Mouse (Mus musculus): ENCODE data around the gene Paqr5.

Gene Paqr5

GRCm38 (mm10) chr9:61986055-61986454, 40.6 kb downstream of the Paqr5 start:
- Histone ChIP-seq H3K27me3 (ENCODE audit: control insufficient read depth, insufficient read depth, low read length, poor library complexity, severe bottlenecking) (no peaks in the 10 kb centered on the region), H3K36me3 (ENCODE audit: control insufficient read depth, insufficient read depth, low read length, poor library complexity, severe bottlenecking) (no peaks in the 10 kb centered on the region)
- peak; percentile 39 for DNase-seq (ENCODE audit: low read depth, low spot score)

GRCm38 (mm10) chr9:61985183-61985863, 41.3 kb downstream of the Paqr5 start:
- H3K27me3 ChIP-seq (ENCODE audit: control insufficient read depth, insufficient read depth, low read length, poor library complexity, severe bottlenecking), result no peaks in the 10 kb centered on the region
- peak; percentile 79 for DNase-seq (ENCODE audit: low read depth, low spot score)
- no peaks in the 10 kb centered on the region for H3K36me3 ChIP-seq (ENCODE audit: control insufficient read depth, insufficient read depth, low read length, poor library complexity, severe bottlenecking)

- DNase-seq (ENCODE audit: low read depth, low spot score), result peak; percentile 83
- Histone ChIP-seq H3K36me3 (ENCODE audit: control insufficient read depth, insufficient read depth, low read length, poor library complexity, severe bottlenecking) (no peaks in the 10 kb centered on the region), H3K27me3 (ENCODE audit: control insufficient read depth, insufficient read depth, low read length, poor library complexity, severe bottlenecking) (no peaks in the 10 kb centered on the region)
Measured at GRCm38 (mm10) chr9:61982940-61983620, 43.6 kb downstream of the Paqr5 start.

- no peaks in the 10 kb centered on the region for H3K36me3 ChIP-seq (ENCODE audit: control insufficient read depth, insufficient read depth, low read length, poor library complexity, severe bottlenecking)
- H3K27me3 ChIP-seq (ENCODE audit: control insufficient read depth, insufficient read depth, low read length, poor library complexity, severe bottlenecking), result no peaks in the 10 kb centered on the region
- DNase-seq (ENCODE audit: low read depth, low spot score), result no peak
Measured at GRCm38 (mm10) chr9:61981876-61982275, 44.8 kb downstream of the Paqr5 start.

GRCm38 (mm10) chr9:61979983-61980382, 46.7 kb downstream of the Paqr5 start:
- Histone ChIP-seq H3K27me3 (ENCODE audit: control insufficient read depth, insufficient read depth, low read length, poor library complexity, severe bottlenecking) (no peaks in the 10 kb centered on the region), H3K36me3 (ENCODE audit: control insufficient read depth, insufficient read depth, low read length, poor library complexity, severe bottlenecking) (no peaks in the 10 kb centered on the region)
- DNase-seq (ENCODE audit: low read depth, low spot score), result peak; percentile 30

GRCm38 (mm10) chr9:61977258-61977945, 49.3 kb downstream of the Paqr5 start:
- DNase-seq (ENCODE audit: low read depth, low spot score), result peak; percentile 38
- no peaks in the 10 kb centered on the region for H3K36me3 ChIP-seq (ENCODE audit: control insufficient read depth, insufficient read depth, low read length, poor library complexity, severe bottlenecking)

GRCm38 (mm10) chr9:61972031-61972430, 54.6 kb downstream of the Paqr5 start:
- DNase-seq (ENCODE audit: low read depth, low spot score), result no peak
- Histone ChIP-seq H3K27me3 (ENCODE audit: control insufficient read depth, insufficient read depth, low read length, poor library complexity, severe bottlenecking) (no peaks in the 10 kb centered on the region; the same call in 1 of the 2 replicates), H3K36me3 (ENCODE audit: control insufficient read depth, insufficient read depth, low read length, poor library complexity, severe bottlenecking) (no peaks in the 10 kb centered on the region)

More at GRCm38 (mm10) chr9:61977258-61977945, 49.3 kb downstream of the Paqr5 start:
- H3K27me3 ChIP-seq (ENCODE audit: control insufficient read depth, insufficient read depth, low read length, poor library complexity, severe bottlenecking), result no peaks in the 10 kb centered on the region; the same call in 1 of the 2 replicates

GRCm38 (mm10) chr9:61971045-61971444, 55.6 kb downstream of the Paqr5 start:
- Histone ChIP-seq H3K36me3 (ENCODE audit: control insufficient read depth, insufficient read depth, low read length, poor library complexity, severe bottlenecking) (no peaks in the 10 kb centered on the region), H3K27me3 (ENCODE audit: control insufficient read depth, insufficient read depth, low read length, poor library complexity, severe bottlenecking) (no peaks in the 10 kb centered on the region; the same call in 1 of the 2 replicates)
- DNase-seq (ENCODE audit: low read depth, low spot score), result no peak

GRCm38 (mm10) chr9:61967357-61967756, 59.3 kb downstream of the Paqr5 start:
- Histone ChIP-seq H3K27me3 (ENCODE audit: control insufficient read depth, insufficient read depth, low read length, poor library complexity, severe bottlenecking) (no peaks in the 10 kb centered on the region), H3K36me3 (ENCODE audit: control insufficient read depth, insufficient read depth, low read length, poor library complexity, severe bottlenecking) (no peaks in the 10 kb centered on the region)
- peak; percentile 22 for DNase-seq (ENCODE audit: low read depth, low spot score)

GRCm38 (mm10) chr9:61965987-61966386, 60.7 kb downstream of the Paqr5 start:
- DNase-seq (ENCODE audit: low read depth, low spot score), result no peak
- no peaks in the 10 kb centered on the region for H3K36me3 ChIP-seq (ENCODE audit: control insufficient read depth, insufficient read depth, low read length, poor library complexity, severe bottlenecking)

GRCm38 (mm10) chr9:61965411-61965930, 61.2 kb downstream of the Paqr5 start:
- DNase-seq (ENCODE audit: low read depth, low spot score), result peak; percentile 86
- H3K27me3 ChIP-seq (ENCODE audit: control insufficient read depth, insufficient read depth, low read length, poor library complexity, severe bottlenecking), result no peaks in the 10 kb centered on the region
- no peaks in the 10 kb centered on the region for H3K36me3 ChIP-seq (ENCODE audit: control insufficient read depth, insufficient read depth, low read length, poor library complexity, severe bottlenecking)

More at GRCm38 (mm10) chr9:61965987-61966386, 60.7 kb downstream of the Paqr5 start:
- no peaks in the 10 kb centered on the region for H3K27me3 ChIP-seq (ENCODE audit: control insufficient read depth, insufficient read depth, low read length, poor library complexity, severe bottlenecking)

- H3K27me3 ChIP-seq (ENCODE audit: control insufficient read depth, insufficient read depth, low read length, poor library complexity, severe bottlenecking), result no peaks in the 10 kb centered on the region
- H3K36me3 ChIP-seq (ENCODE audit: control insufficient read depth, insufficient read depth, low read length, poor library complexity, severe bottlenecking), result no peaks in the 10 kb centered on the region
- peak; percentile 27 for DNase-seq (ENCODE audit: low read depth, low spot score)
Measured at GRCm38 (mm10) chr9:61963356-61963755, 63.3 kb downstream of the Paqr5 start.

GRCm38 (mm10) chr9:61961181-61961580, 65.5 kb downstream of the Paqr5 start:
- DNase-seq (ENCODE audit: low read depth, low spot score), result no peak

GRCm38 (mm10) chr9:61960753-61961152, 65.9 kb downstream of the Paqr5 start:
- Histone ChIP-seq H3K27me3 (ENCODE audit: control insufficient read depth, insufficient read depth, low read length, poor library complexity, severe bottlenecking) (no peaks in the 10 kb centered on the region), H3K36me3 (ENCODE audit: control insufficient read depth, insufficient read depth, low read length, poor library complexity, severe bottlenecking) (no peaks in the 10 kb centered on the region)
- no peak for DNase-seq (ENCODE audit: low read depth, low spot score)

More at GRCm38 (mm10) chr9:61961181-61961580, 65.5 kb downstream of the Paqr5 start:
- no peaks in the 10 kb centered on the region for H3K27me3 ChIP-seq (ENCODE audit: control insufficient read depth, insufficient read depth, low read length, poor library complexity, severe bottlenecking)
- no peaks in the 10 kb centered on the region for H3K36me3 ChIP-seq (ENCODE audit: control insufficient read depth, insufficient read depth, low read length, poor library complexity, severe bottlenecking)

All from splenic B cell, adult 2 months (primary cell).